Mouse (Mus musculus): ENCODE results near the gene Ranbp3l.

DNA sequence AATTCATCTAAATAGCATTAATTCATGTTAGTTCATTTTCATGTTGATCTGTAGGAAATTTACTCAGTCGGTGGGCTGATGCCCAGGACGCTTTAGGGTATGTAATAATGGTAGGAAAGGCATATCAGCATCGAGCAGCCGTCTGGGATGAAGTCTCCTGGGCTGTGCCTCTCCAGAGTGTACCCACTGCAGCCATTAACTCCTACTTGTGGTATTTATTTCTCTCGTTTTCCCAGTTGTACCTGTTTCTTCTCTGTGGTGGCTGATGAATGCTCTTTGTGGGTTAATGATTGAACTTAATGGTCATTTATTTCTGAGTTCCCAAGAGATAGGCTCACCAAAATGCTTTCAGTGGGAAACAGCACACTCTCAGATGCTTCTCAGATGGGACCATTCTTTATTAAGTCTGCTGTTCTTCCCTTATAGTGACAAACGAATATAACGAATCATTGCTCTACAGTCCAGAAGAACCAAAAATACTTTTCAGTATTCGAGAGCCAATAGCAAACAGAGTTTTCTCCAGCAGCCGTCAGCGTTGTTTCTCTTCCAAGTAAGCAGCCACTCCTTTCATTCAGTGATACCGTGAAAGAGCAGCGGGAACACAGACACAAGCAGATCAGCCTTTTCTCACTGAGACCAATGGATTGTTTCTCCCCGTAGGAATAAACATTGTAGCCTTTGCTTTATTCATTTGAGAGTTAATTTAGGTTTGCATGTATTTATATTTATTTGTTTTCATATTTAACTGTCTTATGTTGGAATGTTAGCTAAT is 138.7 kb downstream of the Ranbp3l start:
- TF ChIP-seq EP300 (IDR thresholded peaks at IDR 0.05; ENCODE audit: insufficient read depth, low read depth, low read length) (no peak), POLR2A (IDR thresholded peaks at IDR 0.05; ENCODE audit: insufficient read depth, low read depth, low read length) (no peak), CTCF (IDR thresholded peaks at IDR 0.05) (no peak)

All from heart, adult 2 months (tissue).